Comparison of ENCODE assay signal across 8 mouse cellular contexts in the genomic region with DNA sequence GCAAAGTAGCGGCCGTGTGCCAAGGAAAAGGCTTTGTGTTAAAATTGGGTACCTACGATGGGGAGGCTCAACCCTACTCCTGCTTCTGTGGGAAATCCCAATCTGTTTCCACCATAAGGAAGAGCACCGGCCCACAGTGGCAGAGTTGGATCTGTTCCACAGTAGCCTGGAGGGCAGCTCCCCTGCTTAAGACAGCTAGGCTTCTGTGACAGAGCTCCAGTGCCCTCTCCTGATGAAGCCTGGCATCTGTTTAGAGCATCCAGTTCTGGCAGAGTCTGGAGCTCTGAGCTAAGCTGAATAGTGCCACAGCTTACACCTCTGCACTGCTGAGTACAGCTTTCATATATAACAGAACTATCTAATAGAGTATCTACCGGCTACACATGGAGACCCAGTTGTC. TPM values are rescaled to one million over a fixed set of nuclear protein-coding genes. Genes with fewer than 3 reads are reported as not detected.
DNase-seq lines count a peak whose midpoint lies in the region; ATAC-seq and TF ChIP-seq lines count a peak whose summit lies in the region.

No protein-coding gene starts in this region.

- no peak overlapping the region for H3K4me2 ChIP-seq in heart, embryonic 12.5 days

- peak; percentile 69 for ATAC-seq in Patski
- no peak for ATAC-seq in heart, embryonic 12.5 days (ENCODE audit: insufficient number of reproducible peaks, low FRiP score)

- peak; percentile 65 for TF ChIP-seq CTCF in Patski (IDR thresholded peaks at IDR 0.05)
- TF ChIP-seq CTCF in thymus, adult 2 months (IDR thresholded peaks at IDR 0.05; ENCODE audit: borderline replicate concordance, control insufficient read depth, extremely low read depth, insufficient read depth, low read length, poor library complexity), result no peak

- POLR2A ChIA-PET in Patski (lab: Charles Lee), result no interaction called here

- H3K27me3 ChIP-seq in Patski, result no peaks in the 10 kb centered on the region
- no peaks in the 10 kb centered on the region for H3K27me3 ChIP-seq in heart, embryonic 12.5 days (replicated peaks)
- H3K27me3 ChIP-seq in thymus, adult 2 months (ENCODE audit: control insufficient read depth, insufficient read depth, low read length), result no peaks in the 10 kb centered on the region

- H3K9ac ChIP-seq in heart, embryonic 12.5 days, result no peak overlapping the region

- no peaks in the 10 kb centered on the region for H3K4me1 ChIP-seq in heart, embryonic 12.5 days (replicated peaks)
- no peaks in the 10 kb centered on the region for H3K4me1 ChIP-seq in thymus, adult 2 months (replicated peaks; ENCODE audit: control insufficient read depth, insufficient read depth, low read length)

- in situ Hi-C loops in Patski (cut with MboI; ENCODE audit: low pct_unique_long_range_greater_than_20kb), result loop anchor here (5.0 kb wide), 1 partner anchor 173 kb away; no protein-coding TSS in a partner anchor

- peak; percentile 29 to 55 for DNase-seq in layer of hippocampus, postnatal 10 days (ENCODE audit: low spot score in 2 of 2)
- no peak for DNase-seq in layer of hippocampus, adult 8-10 months (ENCODE audit: low spot score in 2 of 2)
- DNase-seq in Patski (ENCODE audit: low read depth, low spot score), result no peak
- DNase-seq in cerebellum, adult 11 months, result peak; percentile 39
- DNase-seq in kidney, postnatal 10 days, result peak; percentile 49
- DNase-seq in telencephalon, adult 2 months (ENCODE audit: low read depth, low spot score), result peak; percentile 42
- no peak for DNase-seq in thymus, adult 2 months

- no peaks in the 10 kb centered on the region for H3K9me3 ChIP-seq in heart, embryonic 12.5 days (replicated peaks)

- 80% methylated on average over 5 of the region's 5 CpGs for WGBS in heart, embryonic 12.5 days
- WGBS in thymus, adult 2 months, result 87% methylated on average over 5 of the region's 5 CpGs

- no peak overlapping the region for H3K27ac ChIP-seq in heart, embryonic 12.5 days (ENCODE audit: poor library complexity, severe bottlenecking)
- no peak overlapping the region for H3K27ac ChIP-seq in thymus, adult 2 months (ENCODE audit: control insufficient read depth, insufficient read depth, low read length)

- H3K36me3 ChIP-seq in heart, embryonic 12.5 days, result peaks cover 16% of the 10 kb centered on the region
- H3K36me3 ChIP-seq in thymus, adult 2 months (ENCODE audit: control insufficient read depth, insufficient read depth, low read length), result peaks cover under 1% of the 10 kb centered on the region; the same call in 1 of the 2 replicates

- CTCF ChIA-PET in Patski (lab: Charles Lee), result interaction anchor here (0.7 to 2.4 kb wide), 9 partner anchors 10 to 173 kb away, joined by 3 to 17 read pairs (median 3); no protein-coding TSS in a partner anchor

- no peak for TF ChIP-seq POLR2A in thymus, adult 2 months (IDR thresholded peaks at IDR 0.05; ENCODE audit: control insufficient read depth, extremely low read depth, insufficient read depth, low read length, poor library complexity)

- no peak overlapping the region for H3K4me3 ChIP-seq in heart, embryonic 12.5 days
- no peak overlapping the region for H3K4me3 ChIP-seq in thymus, adult 2 months (ENCODE audit: control insufficient read depth, insufficient read depth, low read length)

RNA-seq across cellular contexts. Expression of a gene that starts 14.0 kb away (rescaled TPM):
- 1 to 10 TPM; 2.9 to 3.1 TPM for total RNA-seq in layer of hippocampus, postnatal 10 days (2021)
- 1 to 10 TPM; 2.4 to 3.6 (median 2.7) TPM for total RNA-seq in layer of hippocampus, adult 8-10 months (2022)
- 0.06 TPM for polyA plus RNA-seq in Patski (2021)
- polyA plus RNA-seq in heart, embryonic 12.5 days (2016; fragmentation: Nextera tagmentation; extraction: Ambion mirVana), result 0.09 and 0.13 TPM in 2 replicates
- polyA plus RNA-seq in thymus, adult 2 months (2012; rRNA removed), result 0.10 and 0.12 TPM in 2 replicates

RNA-seq across cellular contexts. Expression of a gene that starts 51.1 kb away (rescaled TPM):
- 10 to 100 TPM; 30.8 to 34.4 TPM for total RNA-seq in layer of hippocampus, postnatal 10 days (2021)
- 10 to 100 TPM; 25.9 to 31.8 (median 29.6) TPM for total RNA-seq in layer of hippocampus, adult 8-10 months (2022)
- 40.2 TPM for polyA plus RNA-seq in Patski (2021)
- polyA plus RNA-seq in heart, embryonic 12.5 days (2016; fragmentation: Nextera tagmentation; extraction: Ambion mirVana), result 7.1 TPM in 2 replicates
- polyA plus RNA-seq in thymus, adult 2 months (2012; rRNA removed), result 20.6 and 23.1 TPM in 2 replicates

Comparison
In these comparisons a context has a peak if more than half of its experiments do, and no peak if none do; other contexts are left out.
1. DNase-seq: peak in layer of hippocampus, postnatal 10 days (2 of 2), cerebellum, adult 11 months (single experiment), kidney, postnatal 10 days (single experiment) and telencephalon, adult 2 months (single experiment); none in layer of hippocampus, adult 8-10 months (0 of 2), Patski (single experiment) and thymus, adult 2 months (single experiment).